Mouse (Mus musculus) lung, postnatal 0 days (tissue): ENCODE results near the gene Alg9. TPM values are rescaled to one million over a fixed set of nuclear protein-coding genes. Genes with fewer than 3 reads are reported as not detected.

Experiments used
- ATAC-seq: fragments of 200-750 bp; cut with Nextera tagmentation; 2 replicates; pipeline ENCODE4 v1.8.0; 2017; ENCODE audit warnings: moderate library complexity
- DNase-seq: peaks from one replicate; pipeline ENCODE4 v3.0.0-alpha.2; 2016; ENCODE audit warnings: low spot score
- H3K27ac ChIP-seq: fragments of 300-500 bp; sonication (generic); 2 replicates; pipeline ENCODE4 v1.5.1; 2014; ENCODE audit warnings: antibody characterized with exemption, mild to moderate bottlenecking, low read length, mixed read lengths
- H3K27me3 ChIP-seq: fragments of 300-500 bp; sonication (generic); replicated peaks from 2 replicates; pipeline ENCODE4 v1.6.1; 2014; ENCODE audit warnings: low read length, mixed read lengths; ENCODE audit not compliant: insufficient read depth
- H3K36me3 ChIP-seq: fragments of 300-500 bp; sonication (generic); 2 replicates; pipeline ENCODE4 v1.6.1; 2014; ENCODE audit warnings: low read length, mixed read lengths; ENCODE audit not compliant: insufficient read depth
- H3K4me1 ChIP-seq: fragments of 300-500 bp; sonication (generic); 2 replicates; pipeline ENCODE4 v1.6.1; 2014; ENCODE audit warnings: antibody characterized with exemption, low read depth, low read length, mixed read lengths; ENCODE audit not compliant: insufficient read depth
- H3K4me2 ChIP-seq: fragments of 300-500 bp; sonication (generic); replicated peaks from 2 replicates; pipeline ENCODE4 v1.6.1; 2014; ENCODE audit warnings: low read depth, mild to moderate bottlenecking, low read length, moderate library complexity, mixed read lengths
- H3K4me3 ChIP-seq: fragments of 300-500 bp; sonication (generic); 2 replicates; pipeline ENCODE4 v1.5.1; 2014; ENCODE audit warnings: low read depth, low read length
- H3K9ac ChIP-seq: fragments of 300-500 bp; sonication (generic); replicated peaks from 2 replicates; pipeline ENCODE4 v1.6.1; 2014; ENCODE audit warnings: low read depth, mild to moderate bottlenecking
- H3K9me3 ChIP-seq: fragments of 300-500 bp; sonication (generic); 2 replicates; pipeline ENCODE4 v1.6.1; 2016; ENCODE audit warnings: low read length, mixed read lengths
- CTCF ChIP-seq: IDR thresholded peaks from 2 replicates; pipeline ENCODE4 v1.5.1; 2016; ENCODE audit warnings: antibody characterized with exemption, mild to moderate bottlenecking
- EP300 ChIP-seq: IDR thresholded peaks from 2 replicates; pipeline ENCODE4 v1.6.1; 2016; ENCODE audit warnings: antibody characterized with exemption, mild to moderate bottlenecking, control low read depth
- WGBS: fragments of 180-500 bp; shearing (Covaris S2); extraction: QIAGEN DNeasy Blood & Tissue Kit; methylation state at CpG from one replicate; pipeline ENCODE4 v1.1.7; 2014; 5-methylcytosine and 5-hydroxymethylcytosine counted together
- polyA plus RNA-seq: library from polyadenylated mRNA; unstranded; fragments of >200 nt; fragmentation: Nextera tagmentation; extraction: Ambion mirVana; gene quantifications from 2 replicates; pipeline ENCODE4 v1.2.1, GENCODE M21; 2015

Alg9 gene
- polyA plus RNA-seq, 1 experiment from 2014 or later: 17.9 TPM

DNA sequence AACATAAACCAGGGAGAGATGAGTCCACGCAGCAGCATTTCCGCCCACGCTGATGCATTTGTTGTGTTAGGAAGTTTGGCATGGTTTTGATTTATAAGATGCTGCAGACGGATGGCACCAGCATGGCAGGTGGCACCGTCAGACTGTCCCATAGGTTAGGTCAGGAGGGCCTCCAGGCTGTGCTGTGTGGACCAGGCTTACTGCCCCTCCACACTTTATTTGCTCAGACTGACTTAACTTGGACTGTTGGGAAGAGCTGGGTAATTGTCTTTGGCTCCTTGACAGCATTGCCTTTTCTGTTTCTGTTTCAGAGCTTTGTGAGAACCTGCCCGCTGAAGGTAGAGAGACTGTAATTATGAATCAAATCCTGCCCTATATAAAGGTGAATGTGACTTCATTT, 92.2 kb downstream of the Alg9 start:
- Histone ChIP-seq H3K4me2 (no peak overlapping the region), H3K36me3 (peaks cover 20% of the 10 kb centered on the region), H3K9me3 (no peaks in the 10 kb centered on the region), H3K4me1 (no peaks in the 10 kb centered on the region), H3K9ac (no peak overlapping the region), H3K4me3 (no peak overlapping the region), H3K27ac (no peak overlapping the region), H3K27me3 (no peaks in the 10 kb centered on the region)
- 89% methylated on average over 6 of the region's 6 CpGs for whole genome bisulfite sequencing
- no peak for TF ChIP-seq CTCF
- no peak for TF ChIP-seq EP300
- ATAC-seq: no peak
- no peak for DNase-seq

DNA sequence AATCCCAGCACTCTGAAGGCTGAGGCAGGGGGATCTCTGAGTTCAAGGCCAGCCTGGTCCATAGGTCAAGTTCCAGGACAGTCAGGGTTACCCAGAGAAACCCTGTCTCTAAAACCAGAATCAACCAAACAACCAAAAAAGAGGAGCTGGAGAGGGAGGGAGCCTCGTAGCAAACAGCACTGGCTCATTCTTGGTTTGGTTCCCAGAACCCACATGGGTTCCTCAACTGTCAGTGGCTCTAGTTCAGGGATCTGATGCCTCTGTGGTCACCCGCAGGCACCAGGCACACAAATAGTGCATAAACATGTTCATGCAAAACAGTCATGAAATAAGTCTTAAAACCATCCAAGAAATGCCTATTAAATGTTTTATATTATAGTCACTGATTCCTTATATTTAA, 93.4 kb downstream of the Alg9 start:
- DNase-seq (no peak), ATAC-seq (no peak)
- no peak overlapping the region for H3K4me3 ChIP-seq
- TF ChIP-seq EP300: no peak
- TF ChIP-seq CTCF: no peak
- no peaks in the 10 kb centered on the region for H3K27me3 ChIP-seq
- peaks cover 15% of the 10 kb centered on the region for H3K36me3 ChIP-seq
- no peaks in the 10 kb centered on the region for H3K9me3 ChIP-seq
- no peak overlapping the region for H3K4me2 ChIP-seq
- 90% methylated on average over 2 of the region's 2 CpGs for WGBS
- H3K4me1 ChIP-seq: no peaks in the 10 kb centered on the region
- H3K9ac ChIP-seq: no peak overlapping the region
- H3K27ac ChIP-seq: no peak overlapping the region

DNA sequence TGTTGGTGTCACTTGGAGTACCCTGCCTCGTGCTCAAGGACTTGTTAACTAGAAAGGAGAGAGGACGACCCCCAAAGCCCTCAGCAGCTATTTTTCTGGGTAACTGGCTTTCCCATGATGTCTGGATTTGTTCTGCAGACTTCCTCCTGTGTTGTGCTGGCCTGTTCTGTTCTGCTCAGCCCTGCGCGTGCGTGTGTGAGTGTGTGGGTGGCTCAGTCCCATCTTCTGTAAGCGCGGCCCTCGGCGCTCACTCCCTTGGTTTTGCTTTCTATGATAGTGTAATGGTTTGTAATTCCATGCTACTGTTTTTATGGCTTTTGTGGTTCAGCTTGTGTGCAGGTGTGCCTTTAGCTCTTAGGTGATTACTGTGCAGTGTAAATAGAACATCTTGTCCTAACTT, 98.4 kb downstream of the Alg9 start:
- no peak overlapping the region for H3K27ac ChIP-seq
- H3K36me3 ChIP-seq: peaks cover 17% of the 10 kb centered on the region; the same call in 1 of the 2 replicates
- H3K4me3 ChIP-seq: no peak overlapping the region
- ATAC-seq (no peak), DNase-seq (no peak)
- TF ChIP-seq EP300: no peak
- no peak for TF ChIP-seq CTCF
- H3K4me2 ChIP-seq: no peak overlapping the region
- no peak overlapping the region for H3K9ac ChIP-seq
- no peaks in the 10 kb centered on the region for H3K9me3 ChIP-seq
- no peaks in the 10 kb centered on the region for H3K4me1 ChIP-seq
- WGBS: 90% methylated on average over 9 of the region's 9 CpGs
- H3K27me3 ChIP-seq: no peaks in the 10 kb centered on the region

DNA sequence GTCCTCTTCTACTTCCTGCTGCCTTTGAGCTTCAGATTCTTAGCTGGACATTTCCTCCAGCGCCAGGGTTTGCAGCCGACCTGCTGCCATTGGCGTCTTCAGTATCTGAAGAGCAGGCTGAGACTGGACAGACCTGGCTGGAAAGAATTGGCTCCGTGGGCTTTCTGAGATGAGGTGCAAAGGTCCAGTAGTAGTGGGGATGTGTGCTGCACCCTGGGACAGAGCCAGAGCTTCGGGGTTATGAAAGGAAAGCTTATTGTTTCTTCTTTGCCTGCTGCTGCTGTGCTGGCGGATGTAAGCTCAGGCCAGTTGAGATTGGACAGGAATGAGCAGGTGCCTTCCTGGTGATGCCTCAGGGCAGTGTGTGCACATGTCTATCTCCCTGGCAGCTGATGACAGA, 99.2 kb downstream of the Alg9 start:
- H3K9ac ChIP-seq: no peak overlapping the region
- peaks cover 21% of the 10 kb centered on the region; the same call in 1 of the 2 replicates for H3K36me3 ChIP-seq
- H3K4me3 ChIP-seq: no peak overlapping the region
- H3K27me3 ChIP-seq: no peaks in the 10 kb centered on the region
- 85% methylated on average over 6 of the region's 6 CpGs for WGBS
- no peaks in the 10 kb centered on the region for H3K9me3 ChIP-seq
- DNase-seq (no peak), ATAC-seq (no peak)
- TF ChIP-seq CTCF: no peak
- TF ChIP-seq EP300: no peak
- H3K4me1 ChIP-seq: no peaks in the 10 kb centered on the region
- no peak overlapping the region for H3K27ac ChIP-seq
- H3K4me2 ChIP-seq: no peak overlapping the region

DNA sequence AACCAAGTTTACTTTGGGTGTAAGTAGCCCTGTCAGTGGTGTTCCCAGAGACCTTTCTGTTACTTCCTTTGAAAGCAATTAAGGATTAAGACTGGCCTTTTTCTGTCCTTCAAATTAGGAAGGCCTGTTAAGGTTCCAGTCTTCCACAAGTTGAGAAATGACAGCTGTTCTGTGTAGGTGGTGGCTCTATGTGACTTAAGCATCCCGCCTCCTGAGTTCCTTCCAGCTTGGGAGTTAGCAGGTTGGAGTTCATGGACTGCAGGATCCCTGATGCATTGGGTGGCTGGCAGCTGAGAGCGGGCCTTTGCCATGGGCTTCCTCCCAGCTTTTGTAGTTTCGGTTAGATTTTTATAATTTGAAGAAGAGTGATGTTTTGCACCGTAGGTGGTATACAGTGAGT, 100.7 kb downstream of the Alg9 start:
- WGBS: 96% methylated on average over 4 of the region's 4 CpGs
- Histone ChIP-seq H3K9me3 (no peaks in the 10 kb centered on the region), H3K4me3 (no peak overlapping the region), H3K9ac (no peak overlapping the region), H3K27ac (no peak overlapping the region), H3K4me2 (no peak overlapping the region), H3K27me3 (no peaks in the 10 kb centered on the region), H3K4me1 (no peaks in the 10 kb centered on the region), H3K36me3 (peaks cover 18% of the 10 kb centered on the region; the same call in 1 of the 2 replicates)
- TF ChIP-seq EP300 (no peak), CTCF (no peak)
- ATAC-seq: no peak
- DNase-seq: no peak

DNA sequence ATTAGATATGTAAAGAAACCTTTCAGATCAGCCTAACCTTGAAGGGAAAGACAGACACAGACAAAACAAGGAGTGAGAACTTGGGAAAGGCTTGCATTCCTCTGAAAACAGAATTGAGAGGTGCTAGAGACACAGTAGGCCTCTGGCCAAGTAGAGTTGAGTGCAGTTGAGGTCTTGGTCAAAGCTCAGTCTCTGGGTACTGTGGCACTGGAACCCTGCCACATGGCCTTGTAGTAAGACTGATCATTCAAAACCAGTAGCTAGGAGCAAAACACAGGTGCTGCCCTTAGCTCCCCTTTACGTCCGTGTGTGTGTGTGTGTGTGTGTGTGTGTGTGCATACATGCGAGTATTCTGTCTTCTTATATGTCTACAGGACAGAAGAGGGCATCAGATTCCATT, 101.5 kb downstream of the Alg9 start:
- 87% methylated on average over 3 of the region's 3 CpGs for WGBS
- no peak for ATAC-seq
- DNase-seq: no peak
- H3K27me3 ChIP-seq: no peaks in the 10 kb centered on the region
- no peak overlapping the region for H3K4me2 ChIP-seq
- H3K27ac ChIP-seq: no peak overlapping the region
- no peak for TF ChIP-seq CTCF
- TF ChIP-seq EP300: no peak
- H3K9ac ChIP-seq: no peak overlapping the region
- H3K9me3 ChIP-seq: no peaks in the 10 kb centered on the region
- H3K36me3 ChIP-seq: peaks cover 18% of the 10 kb centered on the region; the same call in 1 of the 2 replicates
- no peak overlapping the region for H3K4me3 ChIP-seq
- no peaks in the 10 kb centered on the region for H3K4me1 ChIP-seq

DNA sequence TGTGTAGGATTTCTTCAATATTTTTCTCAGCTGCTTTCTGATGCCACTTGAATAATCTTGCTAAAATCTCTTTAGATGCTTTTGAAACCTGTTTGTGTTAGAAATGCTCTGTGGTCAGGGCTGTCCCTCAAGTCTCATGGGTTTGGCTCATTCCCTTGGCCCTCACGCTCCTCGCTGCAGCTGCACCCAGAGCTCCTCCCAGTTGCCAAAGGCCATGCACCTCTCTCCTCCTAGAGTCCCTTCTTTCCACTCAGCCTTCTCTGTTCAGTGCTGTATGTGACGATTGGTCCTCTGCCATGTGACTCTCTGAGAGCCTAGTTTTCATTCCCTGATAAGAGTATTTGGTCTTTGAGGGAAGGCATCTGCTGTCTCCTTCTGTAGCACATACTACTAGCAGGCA, 102.6 kb downstream of the Alg9 start:
- Histone ChIP-seq H3K4me1 (no peaks in the 10 kb centered on the region), H3K36me3 (peaks cover 18% of the 10 kb centered on the region; the same call in 1 of the 2 replicates), H3K27me3 (no peaks in the 10 kb centered on the region), H3K4me3 (no peak overlapping the region), H3K4me2 (no peak overlapping the region), H3K27ac (no peak overlapping the region), H3K9ac (no peak overlapping the region), H3K9me3 (no peaks in the 10 kb centered on the region)
- WGBS: 57% methylated on average over 3 of the region's 3 CpGs
- no peak for ATAC-seq
- DNase-seq: no peak
- TF ChIP-seq EP300: no peak
